Mouse (Mus musculus) testis, adult 2 months (tissue): ENCODE data around the gene Pfkfb4.

Source experiments
- CTCF ChIP-seq: fragments of 200-500 bp; IDR thresholded peaks from 2 replicates; pipeline ENCODE4 v1.5.1; 2012; ENCODE audit warnings: low read depth, mild to moderate bottlenecking, inconsistent platforms, low read length, moderate library complexity; ENCODE audit not compliant: control insufficient read depth, insufficient read depth, insufficient replicate concordance
- POLR2A ChIP-seq: fragments of 200-500 bp; IDR thresholded peaks from 2 replicates; pipeline ENCODE4 v1.6.1; 2012; ENCODE audit warnings: low read depth, mild to moderate bottlenecking, inconsistent platforms, low read length, moderate library complexity; ENCODE audit not compliant: control insufficient read depth

- TF ChIP-seq CTCF = no peak
- TF ChIP-seq POLR2A = no peak
Measured at GRCm38 (mm10) chr9:109028421-109028820, 36.8 kb downstream of the Pfkfb4 start.
